Mouse (Mus musculus): ENCODE results near the gene Rnf7. TPM values are rescaled to one million over a fixed set of nuclear protein-coding genes. Genes with fewer than 3 reads are reported as not detected.

Gene Rnf7
- polyA plus RNA-seq, 1 experiment: 115 TPM

- Histone ChIP-seq H3K4me3 (ENCODE audit: low read depth, low read length) (no peak overlapping the region), H3K36me3 (ENCODE audit: control insufficient read depth, insufficient read depth, low read length, poor library complexity, severe bottlenecking) (no peaks in the 10 kb centered on the region), H3K27ac (ENCODE audit: insufficient read depth, low read length) (no peak overlapping the region), H3K4me1 (ENCODE audit: control insufficient read depth, insufficient read depth, low read length) (no peaks in the 10 kb centered on the region), H3K9ac (ENCODE audit: low read depth, poor library complexity, severe bottlenecking) (no peak overlapping the region), H3K9me3 (replicated peaks; ENCODE audit: control insufficient read depth, insufficient read depth, low read length, poor library complexity, severe bottlenecking) (peaks cover 8% of the 10 kb centered on the region), H3K27me3 (ENCODE audit: control insufficient read depth, insufficient read depth, low read length, poor library complexity, severe bottlenecking) (no peaks in the 10 kb centered on the region)
- TF ChIP-seq CTCF (IDR thresholded peaks at IDR 0.05; ENCODE audit: low read depth, low read length): no peak
- TF ChIP-seq EP300 (IDR thresholded peaks at IDR 0.05; ENCODE audit: insufficient read depth, low read depth, low read length): no peak
- TF ChIP-seq POLR2A (IDR thresholded peaks at IDR 0.05; ENCODE audit: insufficient read depth, low read length): no peak
Measured at GRCm38 (mm10) chr9:96461607-96462006, 16.9 kb downstream of the Rnf7 start.

GRCm38 (mm10) chr9:96460117-96460865 lies 18.2 kb downstream of the Rnf7 start:
- H3K27me3 ChIP-seq (ENCODE audit: control insufficient read depth, insufficient read depth, low read length, poor library complexity, severe bottlenecking): no peaks in the 10 kb centered on the region
- no peak overlapping the region for H3K9ac ChIP-seq (ENCODE audit: low read depth, poor library complexity, severe bottlenecking)
- no peak overlapping the region for H3K27ac ChIP-seq (ENCODE audit: insufficient read depth, low read length)
- H3K4me1 ChIP-seq (ENCODE audit: control insufficient read depth, insufficient read depth, low read length): no peaks in the 10 kb centered on the region
- H3K9me3 ChIP-seq (replicated peaks; ENCODE audit: control insufficient read depth, insufficient read depth, low read length, poor library complexity, severe bottlenecking): peaks cover 8% of the 10 kb centered on the region
- TF ChIP-seq EP300 (IDR thresholded peaks at IDR 0.05; ENCODE audit: insufficient read depth, low read depth, low read length) (no peak), POLR2A (IDR thresholded peaks at IDR 0.05; ENCODE audit: insufficient read depth, low read length) (no peak), CTCF (IDR thresholded peaks at IDR 0.05; ENCODE audit: low read depth, low read length) (no peak)
- H3K4me3 ChIP-seq (ENCODE audit: low read depth, low read length): no peak overlapping the region
- no peaks in the 10 kb centered on the region for H3K36me3 ChIP-seq (ENCODE audit: control insufficient read depth, insufficient read depth, low read length, poor library complexity, severe bottlenecking)

GRCm38 (mm10) chr9:96455618-96456017 lies 22.9 kb downstream of the Rnf7 start:
- no peak overlapping the region for H3K27ac ChIP-seq (ENCODE audit: insufficient read depth, low read length)
- TF ChIP-seq EP300 (IDR thresholded peaks at IDR 0.05; ENCODE audit: insufficient read depth, low read depth, low read length) (no peak), POLR2A (IDR thresholded peaks at IDR 0.05; ENCODE audit: insufficient read depth, low read length) (no peak), CTCF (IDR thresholded peaks at IDR 0.05; ENCODE audit: low read depth, low read length) (no peak)
- no peak overlapping the region for H3K9ac ChIP-seq (ENCODE audit: low read depth, poor library complexity, severe bottlenecking)
- H3K4me1 ChIP-seq (ENCODE audit: control insufficient read depth, insufficient read depth, low read length): no peaks in the 10 kb centered on the region
- no peaks in the 10 kb centered on the region for H3K9me3 ChIP-seq (replicated peaks; ENCODE audit: control insufficient read depth, insufficient read depth, low read length, poor library complexity, severe bottlenecking)
- H3K27me3 ChIP-seq (ENCODE audit: control insufficient read depth, insufficient read depth, low read length, poor library complexity, severe bottlenecking): no peaks in the 10 kb centered on the region
- no peak overlapping the region for H3K4me3 ChIP-seq (ENCODE audit: low read depth, low read length)
- no peaks in the 10 kb centered on the region for H3K36me3 ChIP-seq (ENCODE audit: control insufficient read depth, insufficient read depth, low read length, poor library complexity, severe bottlenecking)

GRCm38 (mm10) chr9:96452956-96453355 lies 25.5 kb downstream of the Rnf7 start:
- Histone ChIP-seq H3K36me3 (ENCODE audit: control insufficient read depth, insufficient read depth, low read length, poor library complexity, severe bottlenecking) (no peaks in the 10 kb centered on the region), H3K27me3 (ENCODE audit: control insufficient read depth, insufficient read depth, low read length, poor library complexity, severe bottlenecking) (no peaks in the 10 kb centered on the region), H3K9ac (ENCODE audit: low read depth, poor library complexity, severe bottlenecking) (no peak overlapping the region), H3K27ac (ENCODE audit: insufficient read depth, low read length) (no peak overlapping the region), H3K4me3 (ENCODE audit: low read depth, low read length) (no peak overlapping the region), H3K4me1 (ENCODE audit: control insufficient read depth, insufficient read depth, low read length) (no peaks in the 10 kb centered on the region), H3K9me3 (replicated peaks; ENCODE audit: control insufficient read depth, insufficient read depth, low read length, poor library complexity, severe bottlenecking) (no peaks in the 10 kb centered on the region)
- no peak for TF ChIP-seq POLR2A (IDR thresholded peaks at IDR 0.05; ENCODE audit: insufficient read depth, low read length)
- TF ChIP-seq EP300 (IDR thresholded peaks at IDR 0.05; ENCODE audit: insufficient read depth, low read depth, low read length): no peak
- TF ChIP-seq CTCF (IDR thresholded peaks at IDR 0.05; ENCODE audit: low read depth, low read length): no peak

DNA sequence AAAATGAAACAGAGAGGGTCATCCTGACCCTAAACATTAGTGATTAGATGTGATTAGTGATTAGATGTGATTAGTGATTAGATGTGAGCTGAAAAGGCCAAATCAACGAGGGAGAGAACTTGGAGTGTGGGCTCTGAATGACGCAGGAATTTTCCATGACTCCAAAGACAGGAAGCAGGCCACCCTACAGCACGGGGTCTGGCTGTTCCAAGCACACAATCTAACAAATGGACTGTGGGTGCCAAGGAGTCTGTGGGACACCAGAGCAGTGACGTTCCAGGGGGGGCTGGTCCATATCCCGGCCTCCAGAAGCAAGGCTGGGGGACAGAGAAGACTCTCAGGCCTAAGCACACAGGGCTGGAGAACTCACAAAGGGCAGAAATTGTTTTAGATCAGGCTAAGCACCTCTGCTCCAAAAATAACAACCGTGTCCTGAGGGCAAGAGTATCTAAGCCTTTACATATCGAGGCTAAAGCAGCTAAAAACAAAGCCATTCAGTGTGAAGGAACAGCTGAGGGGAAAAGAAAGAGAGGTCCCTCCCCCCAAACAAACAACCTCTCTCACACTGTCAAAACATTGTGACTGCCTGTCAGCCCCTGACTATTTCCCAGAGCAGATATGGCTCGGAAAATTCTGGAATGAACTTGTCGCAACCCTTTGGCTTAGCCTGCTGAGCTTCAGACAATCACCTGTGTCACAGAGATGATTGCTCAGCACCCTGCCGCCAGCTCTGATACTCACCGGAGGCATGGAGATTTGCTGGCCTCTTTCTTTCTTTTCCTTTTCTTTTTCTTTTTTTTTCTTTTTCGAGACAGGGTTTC lies 27.4 kb downstream of the Rnf7 start:
- Histone ChIP-seq H3K36me3 (ENCODE audit: control insufficient read depth, insufficient read depth, low read length, poor library complexity, severe bottlenecking) (no peaks in the 10 kb centered on the region), H3K27ac (ENCODE audit: insufficient read depth, low read length) (no peak overlapping the region), H3K9me3 (replicated peaks; ENCODE audit: control insufficient read depth, insufficient read depth, low read length, poor library complexity, severe bottlenecking) (no peaks in the 10 kb centered on the region), H3K4me3 (ENCODE audit: low read depth, low read length) (no peak overlapping the region), H3K4me1 (ENCODE audit: control insufficient read depth, insufficient read depth, low read length) (no peaks in the 10 kb centered on the region), H3K27me3 (ENCODE audit: control insufficient read depth, insufficient read depth, low read length, poor library complexity, severe bottlenecking) (no peaks in the 10 kb centered on the region), H3K9ac (ENCODE audit: low read depth, poor library complexity, severe bottlenecking) (no peak overlapping the region)
- TF ChIP-seq EP300 (IDR thresholded peaks at IDR 0.05; ENCODE audit: insufficient read depth, low read depth, low read length) (no peak), CTCF (IDR thresholded peaks at IDR 0.05; ENCODE audit: low read depth, low read length) (no peak), POLR2A (IDR thresholded peaks at IDR 0.05; ENCODE audit: insufficient read depth, low read length) (no peak)

DNA sequence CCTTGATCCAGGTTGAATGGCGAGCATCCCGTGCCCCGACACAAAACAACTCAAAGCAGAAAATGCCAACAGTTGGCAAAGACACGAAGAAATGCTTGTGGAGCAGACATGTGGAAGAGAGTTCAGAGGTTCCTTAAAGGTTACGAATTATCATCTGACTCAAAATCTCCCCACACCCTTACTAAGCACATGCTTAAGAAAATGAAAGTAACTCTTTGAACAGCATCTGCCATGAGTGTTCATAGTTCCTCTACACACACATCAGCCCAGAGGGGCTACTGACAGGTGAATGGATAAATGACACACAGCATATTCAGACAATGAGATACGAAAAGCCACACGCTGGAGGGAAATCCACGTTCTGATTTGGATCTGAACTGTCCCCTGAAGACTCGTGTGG lies 29.0 kb downstream of the Rnf7 start:
- H3K27ac ChIP-seq (ENCODE audit: insufficient read depth, low read length): no peak overlapping the region
- no peak overlapping the region for H3K9ac ChIP-seq (ENCODE audit: low read depth, poor library complexity, severe bottlenecking)
- H3K27me3 ChIP-seq (ENCODE audit: control insufficient read depth, insufficient read depth, low read length, poor library complexity, severe bottlenecking): no peaks in the 10 kb centered on the region
- H3K9me3 ChIP-seq (replicated peaks; ENCODE audit: control insufficient read depth, insufficient read depth, low read length, poor library complexity, severe bottlenecking): no peaks in the 10 kb centered on the region
- TF ChIP-seq CTCF (IDR thresholded peaks at IDR 0.05; ENCODE audit: low read depth, low read length): no peak
- no peak for TF ChIP-seq EP300 (IDR thresholded peaks at IDR 0.05; ENCODE audit: insufficient read depth, low read depth, low read length)
- no peak for TF ChIP-seq POLR2A (IDR thresholded peaks at IDR 0.05; ENCODE audit: insufficient read depth, low read length)
- no peak overlapping the region for H3K4me3 ChIP-seq (ENCODE audit: low read depth, low read length)
- H3K36me3 ChIP-seq (ENCODE audit: control insufficient read depth, insufficient read depth, low read length, poor library complexity, severe bottlenecking): no peaks in the 10 kb centered on the region
- H3K4me1 ChIP-seq (ENCODE audit: control insufficient read depth, insufficient read depth, low read length): no peaks in the 10 kb centered on the region

Measured in ES-Bruce4 (cell line).